Mouse (Mus musculus) kidney, embryonic 14.5 days (tissue): ENCODE measurements around the gene Akt1. TPM values are rescaled to one million over a fixed set of nuclear protein-coding genes. Genes with fewer than 3 reads are reported as not detected.

Experiments used
- ATAC-seq: fragments of 200-750 bp; cut with Nextera tagmentation; 2 replicates; pipeline ENCODE4 v1.8.0; 2017; ENCODE audit warnings: moderate number of reproducible peaks, mild to moderate bottlenecking, moderate TSS enrichment, moderate library complexity; ENCODE audit not compliant: low FRiP score, low TSS enrichment
- H3K27ac ChIP-seq: fragments of 300-500 bp; sonication (generic); 2 replicates; pipeline ENCODE4 v1.5.1; 2014; ENCODE audit warnings: low read depth, mild to moderate bottlenecking, low read length, moderate library complexity, mixed read lengths
- H3K27me3 ChIP-seq: fragments of 300-500 bp; sonication (generic); 2 replicates; pipeline ENCODE4 v1.6.1; 2014; ENCODE audit warnings: mild to moderate bottlenecking, low read length; ENCODE audit not compliant: control insufficient read depth, insufficient read depth
- H3K36me3 ChIP-seq: fragments of 300-500 bp; sonication (generic); 2 replicates; pipeline ENCODE4 v1.6.1; 2014; ENCODE audit warnings: low read length, mixed read lengths; ENCODE audit not compliant: control insufficient read depth, insufficient read depth
- H3K4me1 ChIP-seq: fragments of 300-500 bp; sonication (generic); 2 replicates; pipeline ENCODE4 v1.6.1; 2014; ENCODE audit warnings: low read length, mixed read lengths; ENCODE audit not compliant: control insufficient read depth, insufficient read depth
- H3K4me2 ChIP-seq: fragments of 300-500 bp; sonication (generic); replicated peaks from 2 replicates; pipeline ENCODE4 v1.6.1; 2014; ENCODE audit warnings: low read depth, mild to moderate bottlenecking, low read length
- H3K4me3 ChIP-seq: fragments of 300-500 bp; sonication (generic); 2 replicates; pipeline ENCODE4 v1.5.1; 2014; ENCODE audit warnings: mild to moderate bottlenecking, low read length
- H3K9ac ChIP-seq: fragments of 300-500 bp; sonication (generic); 2 replicates; pipeline ENCODE4 v1.6.1; 2014; ENCODE audit warnings: low read depth, mild to moderate bottlenecking, low read length, moderate library complexity
- H3K9me3 ChIP-seq: fragments of 300-500 bp; sonication (generic); 2 replicates; pipeline ENCODE4 v1.6.1; 2016; ENCODE audit warnings: low read length; ENCODE audit not compliant: control insufficient read depth
- WGBS: fragments of 180-500 bp; shearing (Covaris S2); extraction: QIAGEN DNeasy Blood & Tissue Kit; methylation state at CpG from one replicate; pipeline ENCODE4 v1.1.7; 2014; 5-methylcytosine and 5-hydroxymethylcytosine counted together
- polyA plus RNA-seq: library from polyadenylated mRNA; unstranded; fragments of >200 nt; fragmentation: Nextera tagmentation; extraction: Ambion mirVana; gene quantifications from 2 replicates; pipeline ENCODE4 v1.2.1, GENCODE M21; 2014

The Akt1 gene
- polyA plus RNA-seq: 50.8 and 58.5 TPM in 2 replicates

GRCm38 (mm10) chr12:112674132-112675011, at the start of gene Akt1:
Gene Akt1 (minus strand): TSS chr12:112674884.
- peak within 1 kb of the TSS; percentile 100 for H3K9ac ChIP-seq
- peak; percentile 11; the same call in 1 of the 2 replicates for ATAC-seq
- H3K4me1 ChIP-seq: peaks cover 56% of the 10 kb centered on the region
- WGBS: under 1% methylated on average over 60 of the region's 70 CpGs
- H3K27me3 ChIP-seq: peaks cover 4% of the 10 kb centered on the region
- peaks cover 23% of the 10 kb centered on the region for H3K36me3 ChIP-seq
- peak within 1 kb of the TSS; percentile 98 for H3K27ac ChIP-seq
- no peaks in the 10 kb centered on the region for H3K9me3 ChIP-seq
- H3K4me2 ChIP-seq: peak within 1 kb of the TSS; percentile 70
- peak within 1 kb of the TSS; percentile 97 for H3K4me3 ChIP-seq

DNA sequence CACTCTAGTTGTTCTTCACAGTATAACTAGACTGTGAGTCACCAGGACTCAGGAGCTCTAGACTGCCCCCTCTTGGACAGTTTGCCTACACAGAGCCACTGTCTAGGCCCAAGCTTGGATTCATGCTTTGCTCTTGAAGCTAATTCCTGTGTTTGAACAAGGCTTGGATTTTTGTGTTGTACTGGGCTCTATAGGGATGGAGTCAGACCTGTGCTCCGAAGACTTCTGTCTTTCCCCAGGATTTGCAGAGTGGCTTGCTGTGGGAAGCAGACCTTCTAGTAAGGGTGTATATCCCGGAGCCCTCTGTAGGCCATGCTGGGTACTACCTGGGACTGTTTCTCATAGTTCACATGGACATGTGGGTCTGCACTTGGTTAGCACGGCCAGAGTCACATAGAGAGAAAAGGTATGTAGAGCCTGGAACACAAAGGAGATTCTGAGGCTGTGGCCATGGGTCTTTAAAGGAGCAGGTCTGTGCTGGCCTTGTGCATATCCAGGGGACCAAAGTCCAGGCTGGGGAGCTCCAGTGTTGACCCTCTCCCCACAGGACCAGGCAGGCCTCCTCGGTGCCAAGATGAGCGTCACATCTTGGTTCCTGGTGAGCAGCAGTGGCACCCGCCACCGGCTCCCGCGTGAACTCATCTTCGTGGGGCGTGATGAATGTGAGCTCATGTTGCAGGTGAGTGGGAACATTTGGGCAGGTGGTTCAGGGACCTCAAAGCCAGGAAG, 49.6 kb upstream of the Akt1 start:
- no peak overlapping the region for H3K4me3 ChIP-seq
- H3K27ac ChIP-seq: no peak overlapping the region
- peaks cover 31% of the 10 kb centered on the region for H3K4me1 ChIP-seq
- no peaks in the 10 kb centered on the region; the same call in 1 of the 2 replicates for H3K36me3 ChIP-seq
- H3K9me3 ChIP-seq: no peaks in the 10 kb centered on the region
- no peak overlapping the region for H3K9ac ChIP-seq
- WGBS: 78% methylated on average over 11 of the region's 11 CpGs
- no peak overlapping the region for H3K4me2 ChIP-seq
- 0 out of 2 replicates have a peak, but pooled peaks cover 3% of the 10 kb centered on the region for H3K27me3 ChIP-seq
- ATAC-seq: 0 out of 2 replicates have a peak, but pooled peaks have one; percentile 22

DNA sequence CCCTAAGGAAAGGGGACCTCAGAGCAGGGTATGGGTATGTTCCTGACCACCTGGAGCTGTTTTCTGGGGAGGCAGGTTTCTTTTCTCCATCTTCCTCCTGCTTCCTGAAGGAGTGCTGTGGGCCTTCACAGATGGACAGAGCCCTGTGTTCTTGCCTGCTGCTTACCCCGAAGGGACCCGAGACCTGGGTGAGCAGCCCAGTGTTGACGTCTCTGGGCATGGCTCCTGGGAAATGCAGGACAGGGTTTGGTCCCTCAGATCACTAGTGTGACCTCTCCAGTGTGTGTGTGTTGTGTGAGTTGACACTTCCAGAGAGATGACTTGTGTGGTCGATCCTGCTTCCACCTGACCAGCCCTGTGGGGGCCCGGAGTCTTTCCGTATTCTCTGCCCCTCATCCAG, 48.8 kb upstream of the Akt1 start:
- H3K36me3 ChIP-seq: no peaks in the 10 kb centered on the region; the same call in 1 of the 2 replicates
- WGBS: 91% methylated on average over 6 of the region's 6 CpGs
- 0 out of 2 replicates have a peak, but pooled peaks cover 3% of the 10 kb centered on the region for H3K27me3 ChIP-seq
- no peak overlapping the region for H3K27ac ChIP-seq
- H3K4me3 ChIP-seq: peak overlapping the region; percentile 72
- H3K9me3 ChIP-seq: no peaks in the 10 kb centered on the region
- peaks cover 31% of the 10 kb centered on the region for H3K4me1 ChIP-seq
- no peak for ATAC-seq
- H3K9ac ChIP-seq: peak overlapping the region; percentile 12; the same call in 1 of the 2 replicates
- peak overlapping the region; percentile 82 for H3K4me2 ChIP-seq

- peak overlapping the region; percentile 70; the same call in 1 of the 2 replicates for H3K9ac ChIP-seq
- WGBS: 14% methylated on average over 5 of the region's 5 CpGs
- no peaks in the 10 kb centered on the region; the same call in 1 of the 2 replicates for H3K36me3 ChIP-seq
- H3K4me2 ChIP-seq: peak overlapping the region; percentile 82
- H3K4me1 ChIP-seq: peaks cover 31% of the 10 kb centered on the region
- H3K9me3 ChIP-seq: no peaks in the 10 kb centered on the region
- ATAC-seq: peak; percentile 8; the same call in 1 of the 2 replicates
- peak overlapping the region; percentile 72 for H3K4me3 ChIP-seq
- 0 out of 2 replicates have a peak, but pooled peaks cover 3% of the 10 kb centered on the region for H3K27me3 ChIP-seq
- H3K27ac ChIP-seq: no peak overlapping the region
These were observed 48.3 kb upstream of the Akt1 start for GRCm38 (mm10) chr12:112723028-112723330.

GRCm38 (mm10) chr12:112722240-112723027, 47.8 kb upstream of the Akt1 start:
- Histone ChIP-seq H3K36me3 (no peaks in the 10 kb centered on the region; the same call in 1 of the 2 replicates), H3K4me2 (peak overlapping the region; percentile 82), H3K4me3 (peak overlapping the region; percentile 72), H3K4me1 (peaks cover 31% of the 10 kb centered on the region), H3K27me3 (0 out of 2 replicates have a peak, but pooled peaks cover 3% of the 10 kb centered on the region), H3K9ac (peak overlapping the region; percentile 70), H3K27ac (peak overlapping the region; percentile 57; the same call in 1 of the 2 replicates), H3K9me3 (no peaks in the 10 kb centered on the region)
- under 1% methylated on average over 52 of the region's 75 CpGs for WGBS
- peak; percentile 36 for ATAC-seq

DNA sequence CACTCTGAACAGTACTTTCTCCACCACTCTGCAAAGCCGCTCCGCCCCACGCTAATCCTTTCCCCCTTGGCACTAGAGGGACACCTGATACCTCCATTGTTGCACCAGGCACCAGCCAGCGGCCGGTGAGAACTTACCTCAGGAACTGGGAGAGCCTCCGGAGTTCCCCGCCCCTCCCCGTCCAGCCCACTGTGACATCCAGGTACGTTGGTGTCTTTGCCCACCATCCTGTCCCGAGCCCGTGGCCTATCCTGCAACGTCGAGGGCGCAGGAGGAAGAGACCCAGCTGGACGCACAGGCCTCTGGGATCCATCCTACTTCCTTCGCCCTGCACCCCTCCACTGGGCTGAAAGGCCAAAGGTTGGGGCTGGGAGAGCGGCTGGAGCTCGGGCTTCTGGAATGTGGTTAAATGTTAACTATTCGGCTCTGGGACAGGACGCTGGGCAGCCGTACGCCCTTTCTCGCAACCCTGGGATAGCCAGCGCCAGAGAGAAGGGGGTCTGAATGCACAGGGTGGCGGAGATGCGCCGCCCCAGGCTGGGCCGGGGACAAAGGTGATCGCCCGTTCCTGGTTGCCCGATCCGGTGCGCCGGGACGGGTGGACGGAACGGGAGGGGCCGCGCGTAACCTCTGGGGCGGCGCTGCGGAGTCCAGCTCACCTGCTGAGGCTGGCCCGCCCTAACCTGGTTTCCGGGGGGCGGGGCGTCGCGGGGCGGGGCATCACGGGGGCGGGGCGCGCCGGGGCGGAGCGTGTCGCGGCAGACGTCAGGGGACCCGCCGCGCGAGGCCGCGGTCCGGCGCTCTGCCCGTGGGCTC, 46.9 kb upstream of the Akt1 start:
- Histone ChIP-seq H3K36me3 (no peaks in the 10 kb centered on the region; the same call in 1 of the 2 replicates), H3K4me3 (peak overlapping the region; percentile 72), H3K9ac (peak overlapping the region; percentile 70), H3K4me1 (peaks cover 31% of the 10 kb centered on the region), H3K27me3 (0 out of 2 replicates have a peak, but pooled peaks cover 3% of the 10 kb centered on the region), H3K9me3 (no peaks in the 10 kb centered on the region), H3K4me2 (peak overlapping the region; percentile 82), H3K27ac (peak overlapping the region; percentile 91)
- ATAC-seq: peak; percentile 67
- 2% methylated on average over 43 of the region's 69 CpGs for WGBS

DNA sequence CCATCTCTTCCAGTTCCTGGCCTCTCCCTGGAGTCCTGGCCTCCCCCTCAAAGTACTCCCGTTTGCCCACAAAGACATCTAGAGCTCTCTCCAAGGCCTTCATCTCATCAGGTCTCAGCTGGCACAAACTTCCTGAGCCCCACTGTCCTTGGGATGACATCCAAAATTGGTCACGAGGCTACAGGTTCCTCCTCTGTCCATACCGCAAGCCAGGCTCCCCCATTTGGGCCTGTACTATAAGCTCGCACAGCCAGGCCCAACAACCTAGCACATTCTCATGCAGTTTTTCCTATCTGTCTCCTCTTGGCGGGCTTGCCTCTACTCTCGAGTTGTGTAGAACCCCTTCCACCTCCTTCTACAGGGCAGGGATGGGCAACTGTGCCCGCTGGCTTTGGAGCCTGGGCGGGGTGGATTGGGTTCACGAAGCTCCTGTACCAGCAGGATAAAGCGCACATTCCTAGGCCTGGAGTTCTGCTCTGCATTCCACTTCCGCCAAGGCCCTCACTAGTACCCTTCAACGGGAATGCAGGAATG, 46.3 kb upstream of the Akt1 start:
- WGBS: 41% methylated on average over 12 of the region's 12 CpGs
- Histone ChIP-seq H3K9ac (peak overlapping the region; percentile 70), H3K4me1 (peaks cover 31% of the 10 kb centered on the region), H3K4me3 (peak overlapping the region; percentile 72), H3K27me3 (0 out of 2 replicates have a peak, but pooled peaks cover 3% of the 10 kb centered on the region), H3K27ac (peak overlapping the region; percentile 91), H3K4me2 (peak overlapping the region; percentile 82), H3K36me3 (no peaks in the 10 kb centered on the region; the same call in 1 of the 2 replicates), H3K9me3 (no peaks in the 10 kb centered on the region)
- ATAC-seq: no peak
